10 mouse cellular contexts compared by ENCODE assay signal in genomic region chr6:128133679-128134191, GRCm38 (mm10). TPM values are rescaled to one million over a fixed set of nuclear protein-coding genes. Genes with fewer than 3 reads are reported as not detected.
A peak's percentile ranks its signal among the peaks of the same experiment; 100 is the strongest.
DNase-seq lines count a peak whose midpoint lies in the region; ATAC-seq and TF ChIP-seq lines count a peak whose summit lies in the region.
"Had no signal": no experiment of that assay in that cellular context is flagged by ENCODE, and none has a peak within 500 bp of the region (broad histone marks: within the 10 kb centered on the region; RNA-seq: fewer than 3 reads in every experiment).

No protein-coding gene starts in this region.

- no peaks in the 10 kb centered on the region for H3K27me3 ChIP-seq in lung, postnatal 0 days (replicated peaks; ENCODE audit: insufficient read depth, low read length)

- WGBS in lung, postnatal 0 days = 32% methylated on average over 10 of the region's 10 CpGs

- TF ChIP-seq CTCF in lung, postnatal 0 days (IDR thresholded peaks at IDR 0.05) = no peak

- peaks cover 25% of the 10 kb centered on the region; the same call in 1 of the 2 replicates for H3K4me1 ChIP-seq in lung, postnatal 0 days (ENCODE audit: insufficient read depth, low read depth, low read length)

- no peak overlapping the region for H3K4me3 ChIP-seq in lung, postnatal 0 days (ENCODE audit: low read depth, low read length)
- H3K4me3 ChIP-seq: erythroblast, embryonic 14.5 days had no signal

- DNase-seq in gastrocnemius, postnatal 25 days = peak; percentile 45
- no peak for DNase-seq in gastrocnemius, postnatal 4 days (ENCODE audit: low spot score in 2 of 2)
- peak; percentile 98 for DNase-seq in heart, adult 11 months
- peak; percentile 79 for DNase-seq in kidney, adult 9 months
- peak; percentile 43 for DNase-seq in lung, postnatal 0 days (ENCODE audit: low spot score)
- no peak for DNase-seq in spleen, postnatal 36 days (ENCODE audit: low spot score in 2 of 2)
- no peak for DNase-seq in cerebellum, adult 11-12 months

- ATAC-seq in lung, postnatal 0 days = peak; percentile 25
- no peak for ATAC-seq in megakaryocyte-erythroid progenitor cell, adult 5-6 weeks (replicated peaks; ENCODE audit: low FRiP score, low TSS enrichment, poor library complexity, severe bottlenecking)

- no peak overlapping the region for H3K4me2 ChIP-seq in lung, postnatal 0 days (replicated peaks; ENCODE audit: low read depth, low read length)

- no peaks in the 10 kb centered on the region for H3K9me3 ChIP-seq in lung, postnatal 0 days (ENCODE audit: low read length)

- no peaks in the 10 kb centered on the region for H3K36me3 ChIP-seq in lung, postnatal 0 days (ENCODE audit: insufficient read depth, low read length)
- H3K36me3 ChIP-seq: G1E had no signal

- peak overlapping the region; percentile 78 for H3K27ac ChIP-seq in lung, postnatal 0 days (ENCODE audit: low read length)

- no peak overlapping the region for H3K9ac ChIP-seq in lung, postnatal 0 days (replicated peaks; ENCODE audit: low read depth)

- TF ChIP-seq EP300 in lung, postnatal 0 days (IDR thresholded peaks at IDR 0.05) = peak; percentile 67

RNA-seq across cellular contexts. Expression of gene Tspan9, which starts 9.7 kb away (rescaled TPM):
- 10 to 100 TPM; 48.6 to 56.6 TPM for total RNA-seq in gastrocnemius, postnatal 25 days (2021)
- 100 to 1,000 TPM; 151 to 194 TPM for total RNA-seq in gastrocnemius, postnatal 4 days (2021)
- 136 and 158 TPM in 2 replicates for polyA plus RNA-seq in lung, postnatal 0 days (2015; fragmentation: Nextera tagmentation; extraction: Ambion mirVana)
- 0.22 TPM in 1 of 2 replicates, not detected in the other for total RNA-seq in megakaryocyte-erythroid progenitor cell, adult 5-6 weeks (2014; fragmentation: Nextera tagmentation)
- 0.19 TPM in 1 of 2 replicates, not detected in the other for total RNA-seq in megakaryocyte-erythroid progenitor cell, adult 5-6 weeks (2017)
- polyA plus RNA-seq: G1E had no signal

Comparison
In these comparisons a context has a peak if more than half of its experiments do, and no peak if none do; other contexts are left out.
1. DNase-seq: peak in gastrocnemius, postnatal 25 days (single experiment), heart, adult 11 months (single experiment), kidney, adult 9 months (single experiment) and lung, postnatal 0 days (single experiment); none in gastrocnemius, postnatal 4 days (0 of 2), spleen, postnatal 36 days (0 of 2) and cerebellum, adult 11-12 months (single experiment).
2. RNA of gene Tspan9, which starts 9.7 kb away (total RNA-seq): 151 to 194 TPM in gastrocnemius, postnatal 4 days and 48.6 to 56.6 TPM in gastrocnemius, postnatal 25 days; 0.19 to 0.22 TPM in megakaryocyte-erythroid progenitor cell, adult 5-6 weeks; every median in the first group is over 10 times any median in the second.